Mouse (Mus musculus) WW6 (cell line): ENCODE results near the gene Hnrnpa1.

Experiments
- DNase-seq: peaks from one replicate; pipeline ENCODE4 v3.0.0-alpha.2; 2013; ENCODE audit warnings: low read depth, low spot score

Gene Hnrnpa1

GRCm38 (mm10) chr15:103272419-103273279 lies 32.4 kb downstream of the Hnrnpa1 start, which contains the start of gene Copz1:
Gene Copz1 (plus strand): TSS chr15:103272714.
- peak; percentile 97 for DNase-seq

- peak; percentile 53 for DNase-seq
Observed at GRCm38 (mm10) chr15:103275943-103276342, 35.7 kb downstream of the Hnrnpa1 start.

DNA sequence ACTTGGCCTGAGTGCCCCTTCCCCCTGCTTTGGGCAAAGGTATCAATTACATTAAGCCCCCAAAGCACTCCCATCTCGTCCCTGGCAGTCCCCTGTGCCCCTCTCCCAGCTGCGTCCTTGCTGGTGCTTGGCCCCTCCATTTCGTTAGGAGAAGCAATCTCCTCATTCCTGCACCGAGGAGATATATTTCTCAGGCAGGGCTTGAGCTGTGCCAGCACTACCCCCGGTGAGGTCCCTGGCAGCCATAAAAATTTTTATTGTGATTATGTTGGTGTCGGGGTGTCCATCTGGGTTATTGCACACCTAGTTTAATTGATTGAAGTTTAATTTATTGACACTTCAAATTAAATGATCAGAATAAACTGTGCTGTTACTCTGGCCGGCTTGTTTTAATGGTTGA lies 37.7 kb downstream of the Hnrnpa1 start:
- no peak for DNase-seq

DNA sequence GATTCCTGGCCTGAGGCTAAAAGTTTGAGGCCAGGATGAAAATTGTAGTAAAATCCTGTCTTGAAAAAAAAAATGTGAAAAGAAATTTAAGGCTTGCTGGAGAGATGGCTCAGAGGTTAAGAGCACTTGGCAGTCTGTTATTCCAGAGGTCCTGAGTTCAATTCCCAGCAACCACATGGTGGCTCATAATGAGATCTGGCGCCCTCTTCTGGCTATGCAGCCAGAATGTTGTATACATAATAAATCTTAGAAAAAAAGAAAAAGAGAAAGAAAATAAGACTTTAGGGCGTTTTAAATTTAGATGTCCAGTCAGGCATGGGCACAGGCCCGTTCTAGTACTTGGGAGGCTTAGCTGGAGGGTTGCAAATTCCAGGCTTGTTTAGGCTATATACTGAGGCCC lies 39.5 kb downstream of the Hnrnpa1 start:
- DNase-seq, result no peak

GRCm38 (mm10) chr15:103280817-103281464 lies 40.7 kb downstream of the Hnrnpa1 start:
- no peak for DNase-seq

- DNase-seq, result no peak
Observed at GRCm38 (mm10) chr15:103281465-103282205, 41.4 kb downstream of the Hnrnpa1 start.

DNA sequence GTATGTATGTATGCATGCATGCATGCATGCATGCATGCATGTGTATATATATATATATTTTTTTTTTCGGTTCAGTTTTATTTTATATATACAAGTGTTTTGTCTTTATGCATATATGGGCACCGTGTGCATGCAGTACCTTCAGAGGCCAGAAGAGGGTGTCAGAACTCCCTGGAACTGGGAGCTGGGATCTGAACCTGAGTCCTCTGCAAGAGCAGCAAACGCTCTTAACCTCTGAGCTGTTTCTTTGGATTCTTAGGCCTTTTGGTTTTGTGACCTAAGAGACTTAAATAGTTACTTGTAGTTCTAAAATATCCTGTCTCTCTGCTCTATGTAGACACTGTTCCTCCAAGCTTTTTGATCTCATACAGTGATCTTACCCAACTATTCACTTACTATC lies 43.8 kb downstream of the Hnrnpa1 start:
- DNase-seq, result no peak

DNA sequence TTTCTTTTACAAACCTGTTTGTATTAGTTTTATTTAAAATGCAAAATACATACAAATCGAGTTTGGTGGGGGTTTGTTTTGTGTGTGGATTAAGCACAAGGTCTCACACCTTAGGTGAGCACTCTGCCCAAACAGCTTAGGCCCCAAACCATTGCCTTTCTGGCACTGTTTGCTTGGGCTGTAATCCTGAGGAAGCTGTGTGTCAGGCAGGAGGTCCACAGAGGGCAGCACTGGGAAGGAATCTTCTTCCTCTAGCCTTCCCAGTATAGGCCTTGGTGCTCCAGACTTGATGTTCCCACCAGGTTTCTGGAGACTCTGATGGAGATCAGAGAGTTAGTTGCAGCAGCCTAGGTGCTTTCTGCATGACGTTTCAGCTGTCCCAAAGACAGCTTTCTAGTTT lies 44.4 kb downstream of the Hnrnpa1 start:
- no peak for DNase-seq

DNA sequence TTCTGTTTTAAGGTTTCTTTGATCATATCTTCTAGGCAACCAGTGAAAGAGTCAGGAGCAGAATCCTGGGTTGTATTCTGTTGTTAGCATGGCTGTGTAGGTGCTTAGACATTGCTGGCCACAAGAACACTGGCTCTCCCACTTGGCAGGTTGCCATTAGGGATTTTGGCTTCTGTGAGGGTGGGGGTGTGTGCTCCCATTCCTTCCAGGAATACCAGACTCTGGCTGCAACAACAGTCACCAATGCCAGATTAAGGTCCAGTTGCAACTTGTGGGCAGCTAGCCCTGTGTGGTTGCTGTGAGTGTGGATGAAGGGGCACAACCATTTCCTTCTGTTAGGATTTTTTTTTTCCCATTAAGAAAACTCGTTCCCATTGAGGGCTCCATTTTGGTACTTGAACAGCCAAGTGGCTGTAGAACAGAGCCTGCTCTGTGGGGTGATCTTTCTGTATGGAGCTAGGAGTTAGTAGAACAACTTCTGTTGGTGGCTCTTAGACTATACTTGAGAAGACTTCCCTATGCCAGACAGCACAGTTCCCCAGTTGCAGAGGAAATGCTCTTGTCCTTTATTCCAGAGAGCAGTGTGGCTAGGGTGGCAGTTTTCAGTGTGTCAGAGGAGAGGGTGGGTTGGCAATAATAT lies 45.7 kb downstream of the Hnrnpa1 start:
- DNase-seq, result no peak

- DNase-seq, result no peak
Observed at GRCm38 (mm10) chr15:103289600-103289999, 49.4 kb downstream of the Hnrnpa1 start.

- DNase-seq, result no peak
Observed at GRCm38 (mm10) chr15:103290417-103290816, 50.2 kb downstream of the Hnrnpa1 start.

DNA sequence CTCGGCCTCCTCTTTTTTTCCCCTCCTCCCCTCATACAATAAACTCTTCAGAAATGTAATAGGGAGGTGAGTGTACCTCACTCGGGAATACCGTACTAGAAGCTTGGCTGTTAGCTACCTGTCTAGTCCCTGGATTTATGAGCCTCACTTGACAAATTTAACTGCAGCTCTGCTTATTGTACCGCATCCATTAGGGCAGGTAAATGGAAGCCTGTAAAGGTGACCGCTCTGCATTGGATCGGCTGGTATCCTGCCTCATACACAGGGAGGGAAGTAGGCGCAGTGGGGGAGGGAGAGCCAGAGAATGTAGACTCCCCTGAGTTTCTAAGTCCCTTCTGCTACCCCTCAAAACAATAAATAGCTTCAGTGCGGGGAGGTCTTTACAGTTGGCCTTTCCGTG lies 50.6 kb downstream of the Hnrnpa1 start:
- DNase-seq, result no peak

GRCm38 (mm10) chr15:103292673-103293345 lies 52.6 kb downstream of the Hnrnpa1 start:
- no peak for DNase-seq

DNA sequence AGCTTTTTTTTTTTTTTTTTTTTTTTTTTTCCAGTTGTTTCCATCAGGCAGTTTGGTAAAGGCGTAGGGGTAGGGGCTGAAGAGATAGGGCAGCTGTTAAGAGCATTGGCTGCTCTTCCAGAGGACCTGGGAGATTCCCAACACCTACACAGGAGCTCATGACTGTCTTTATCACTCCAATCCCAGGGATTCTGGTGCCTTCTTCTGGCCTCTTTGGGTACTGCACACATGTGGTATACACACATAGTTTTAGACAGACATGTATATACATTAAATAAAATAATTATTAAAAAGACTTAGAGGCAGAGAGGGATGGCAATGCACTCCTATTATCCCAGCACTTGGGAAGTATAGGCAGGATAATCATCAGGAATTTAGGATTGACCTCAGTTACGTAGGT lies 53.1 kb downstream of the Hnrnpa1 start:
- DNase-seq, result no peak

DNA sequence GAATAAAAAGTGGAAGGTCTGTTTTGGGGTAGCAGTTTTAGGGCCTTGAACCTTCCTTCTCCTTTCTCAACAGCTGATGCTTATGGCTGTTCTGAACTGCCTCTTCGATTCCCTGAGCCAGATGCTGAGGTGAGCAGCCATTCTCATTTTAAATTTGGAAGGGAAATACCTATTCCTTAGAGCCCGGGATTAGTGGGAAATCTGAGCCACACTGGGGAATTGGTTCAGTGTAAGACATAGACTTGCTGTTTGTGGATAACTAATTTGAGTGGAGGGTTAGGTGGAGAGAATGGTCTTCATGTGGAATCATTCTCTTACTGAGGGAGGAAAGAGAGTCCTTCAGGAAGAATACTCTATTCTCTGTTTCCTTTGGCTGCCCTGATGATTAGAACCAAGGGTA lies 54.4 kb downstream of the Hnrnpa1 start:
- DNase-seq, result no peak

DNA sequence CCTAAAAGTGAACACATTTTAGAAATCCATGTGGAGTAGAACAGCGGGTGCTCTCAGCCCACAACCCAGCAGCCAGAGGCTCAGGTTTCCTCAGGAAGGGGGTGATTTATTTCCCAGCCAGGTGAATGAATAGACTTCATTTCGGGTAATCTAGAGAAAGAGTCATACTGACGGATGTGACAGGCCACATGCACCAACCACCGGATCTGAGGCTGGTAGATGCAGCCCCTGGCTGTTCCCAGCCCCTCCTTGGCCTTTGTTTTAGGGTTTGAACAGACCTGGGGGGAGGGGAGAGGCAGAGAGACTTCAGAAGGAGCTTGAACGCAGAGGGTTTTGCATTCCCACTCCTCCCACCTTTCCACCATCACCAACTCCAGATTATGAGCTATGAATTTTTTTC lies 55.6 kb downstream of the Hnrnpa1 start:
- no peak for DNase-seq
